Mouse (Mus musculus): Measurements from ENCODE around the gene Knl1. TPM values are rescaled to one million over a fixed set of nuclear protein-coding genes. Genes with fewer than 3 reads are reported as not detected.

The Knl1 gene
- total RNA-seq, 2 experiments from 2014 or later = 3.0 to 4.0 TPM

- no peak for DNase-seq
- intact Hi-C loops (cut with DNase I) = no loop called here
These were observed 105.3 kb downstream of the Knl1 start for GRCm38 (mm10) chr2:119152255-119152654.

- intact Hi-C loops (cut with DNase I) = no loop called here
- no peak for DNase-seq
These were observed 107.8 kb downstream of the Knl1 start for GRCm38 (mm10) chr2:119154683-119155082.

Other genes starting within 250 kb of the Knl1 start
- 10 to 100 TPM in 1 of 2 experiments, 1 to 10 TPM in 1; 5.9 to 10.7 TPM for gene Knstrn, start 233.1 kb upstream of the Knl1 start, total RNA-seq (2021)
- gene Ivd, start 185.2 kb upstream of the Knl1 start, total RNA-seq (2021) = 100 to 1,000 TPM; 150 to 163 TPM
- gene Bahd1, start 146.7 kb upstream of the Knl1 start, total RNA-seq (2021) = 10 to 100 TPM; 15.9 to 17.7 TPM
- 10 to 100 TPM; 10.2 to 11.3 TPM for gene Chst14, start 120.6 kb upstream of the Knl1 start, total RNA-seq (2021)
- 10 to 100 TPM; 12.8 TPM for gene Ccdc32, start 17.7 kb upstream of the Knl1 start, total RNA-seq (2021)
- gene Rpusd2, start 12.3 kb upstream of the Knl1 start, total RNA-seq (2021) = 1 to 10 TPM; 4.1 to 4.3 TPM
- gene Rad51, start 65.7 kb downstream of the Knl1 start, total RNA-seq (2021) = 1 to 10 TPM; 2.2 to 3.7 TPM
- gene Rmdn3, start 109.9 kb downstream of the Knl1 start, total RNA-seq (2021) = 10 to 100 TPM; 18.6 to 20.9 TPM
- 1 to 10 TPM; 1.3 to 2.2 TPM for gene Gchfr, start 120.7 kb downstream of the Knl1 start, total RNA-seq (2021)
- gene Gm14137, start 127.4 kb downstream of the Knl1 start, total RNA-seq (2021) = not detected
- 10 to 100 TPM; 15.7 TPM for gene Zfyve19, start 161.5 kb downstream of the Knl1 start, total RNA-seq (2021)
- gene Dnajc17, start 161.7 kb downstream of the Knl1 start, total RNA-seq (2021) = 10 to 100 TPM in 1 of 2 experiments, 1 to 10 TPM in 1; 9.3 to 10.0 TPM
- not detected for gene Ppp1r14d, start 182.8 kb downstream of the Knl1 start, total RNA-seq (2021)
- gene Spint1, start 190.2 kb downstream of the Knl1 start, total RNA-seq (2021) = under 1 TPM; 0.17 to 0.26 TPM
- not detected for gene Rhov, start 224.2 kb downstream of the Knl1 start, total RNA-seq (2021)
- 10 to 100 TPM; 12.8 to 13.3 TPM for gene Vps18, start 241.6 kb downstream of the Knl1 start, total RNA-seq (2021)